Mouse (Mus musculus) inflammation-experienced regulatory T-cells, adult 6 months (primary cell): ENCODE measurements around the gene Gjd3. TPM values are rescaled to one million over a fixed set of nuclear protein-coding genes. Genes with fewer than 3 reads are reported as not detected.
A peak's percentile ranks its signal among the peaks of the same experiment; 100 is the strongest.
"Not testable (repeated sequence)": the region's sequence is repeated elsewhere in the genome, so short reads cannot be mapped to it uniquely, and the experiment has no call there.

Experiments used
- ATAC-seq: one replicate; pipeline ENCODE4 v1.8.0; 2017
- polyA plus RNA-seq, 3 experiments: library from polyadenylated mRNA; unstranded; fragments of 100-300 nt; shearing (Covaris generic); gene quantifications; one replicate each; pipeline ENCODE4 v1.2.1; 2017

Gjd3 gene
- not detected for polyA plus RNA-seq

DNA sequence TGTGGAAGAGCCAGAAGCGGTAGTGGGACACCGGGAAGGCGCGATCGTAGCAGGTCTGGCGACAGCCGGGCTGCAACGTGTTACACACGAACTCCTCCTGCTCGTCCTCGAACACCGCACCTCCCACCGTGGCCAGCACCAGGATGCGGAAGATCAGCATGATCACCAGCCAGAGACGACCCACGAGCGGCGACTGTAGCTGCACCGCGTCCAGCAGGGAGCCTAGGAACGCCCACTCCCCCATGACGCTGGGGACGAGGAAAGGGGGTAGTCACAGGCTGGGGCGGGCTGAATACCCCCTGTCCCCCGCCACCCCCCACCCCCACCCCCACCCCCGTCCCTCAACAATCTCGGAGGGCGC is at the start of gene Gjd3:
TSS of gene Gjd3 (minus strand) at position 244 of the 361 bp plus-strand sequence.
- ATAC-seq, result no peak

DNA sequence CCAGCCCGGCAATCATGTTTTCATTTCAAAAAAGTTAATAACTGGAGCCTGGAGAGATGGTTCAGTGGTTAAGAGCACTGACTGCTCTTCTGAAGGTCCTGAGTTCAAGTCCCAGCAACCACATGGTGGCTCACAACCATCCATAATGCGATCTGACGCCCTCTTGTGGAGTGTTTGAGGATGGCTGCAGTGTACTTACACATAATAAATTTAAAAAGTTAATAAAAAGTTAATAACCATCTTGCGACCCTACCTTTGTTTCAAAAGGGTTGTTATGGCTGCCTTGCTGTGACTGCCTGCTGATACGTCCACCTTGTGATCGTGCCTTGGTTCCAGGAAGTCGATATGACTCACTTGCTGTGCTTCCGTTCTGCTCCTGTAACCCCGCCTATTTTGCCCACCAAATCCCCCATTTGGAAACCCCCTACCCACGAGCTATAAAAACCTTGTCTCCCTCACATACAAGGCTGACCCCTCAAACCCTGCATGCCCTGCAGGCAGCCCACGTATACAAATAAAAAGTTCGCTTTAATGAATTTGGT is 44.2 kb upstream of the Gjd3 start:
- ATAC-seq, result no peak

DNA sequence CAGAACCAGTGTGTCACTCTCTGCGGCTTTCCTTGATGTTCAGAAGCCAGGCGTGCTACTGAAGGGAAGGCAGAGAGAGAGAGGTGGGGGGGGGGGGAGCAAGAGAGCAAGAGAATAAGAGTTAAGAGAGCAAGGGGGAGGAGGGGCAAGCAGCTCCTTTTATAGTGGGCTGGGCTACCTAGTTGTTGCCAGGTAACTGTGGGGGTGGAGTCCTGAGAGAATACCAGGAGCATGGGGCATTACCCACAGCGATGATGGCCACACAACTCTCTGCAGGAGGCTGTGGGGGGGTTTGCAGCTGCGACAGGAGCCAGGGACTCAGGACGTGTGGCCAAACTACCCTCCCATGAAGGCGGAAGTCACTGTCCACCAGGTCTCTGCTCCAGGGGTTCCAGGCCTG is 43.1 kb upstream of the Gjd3 start:
- no peak for ATAC-seq

DNA sequence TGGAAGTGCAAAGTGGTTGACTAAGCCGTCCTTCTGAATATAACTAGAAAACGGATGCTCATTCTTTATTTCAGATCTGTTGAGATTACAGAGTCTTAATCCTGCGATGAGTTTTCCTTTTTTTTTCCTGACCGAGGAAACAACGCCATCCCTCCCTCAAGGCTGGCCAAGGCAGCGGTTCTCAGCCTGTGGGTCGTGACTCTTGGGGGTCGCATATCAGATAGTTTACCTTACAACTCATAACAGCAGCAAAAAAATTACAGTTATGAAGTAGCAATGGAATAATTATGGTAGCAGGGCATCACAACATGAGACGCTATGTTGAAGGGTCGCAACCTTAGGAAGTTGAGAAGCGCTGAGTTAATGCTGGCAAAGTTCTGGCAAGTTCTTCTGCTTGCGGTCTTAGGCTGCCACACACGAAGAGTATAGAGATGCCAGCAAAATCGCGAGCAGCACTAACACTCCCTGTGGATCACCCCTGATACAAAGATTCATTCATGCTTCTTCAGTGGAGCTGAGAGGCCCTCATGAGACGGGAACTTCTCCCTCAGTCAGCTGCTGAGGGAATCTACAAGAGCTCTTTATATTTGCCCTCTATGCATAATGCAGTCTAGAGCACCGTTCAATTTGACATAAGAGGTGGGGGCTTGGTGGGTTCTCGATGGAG is 41.8 kb upstream of the Gjd3 start:
- ATAC-seq, result no peak

DNA sequence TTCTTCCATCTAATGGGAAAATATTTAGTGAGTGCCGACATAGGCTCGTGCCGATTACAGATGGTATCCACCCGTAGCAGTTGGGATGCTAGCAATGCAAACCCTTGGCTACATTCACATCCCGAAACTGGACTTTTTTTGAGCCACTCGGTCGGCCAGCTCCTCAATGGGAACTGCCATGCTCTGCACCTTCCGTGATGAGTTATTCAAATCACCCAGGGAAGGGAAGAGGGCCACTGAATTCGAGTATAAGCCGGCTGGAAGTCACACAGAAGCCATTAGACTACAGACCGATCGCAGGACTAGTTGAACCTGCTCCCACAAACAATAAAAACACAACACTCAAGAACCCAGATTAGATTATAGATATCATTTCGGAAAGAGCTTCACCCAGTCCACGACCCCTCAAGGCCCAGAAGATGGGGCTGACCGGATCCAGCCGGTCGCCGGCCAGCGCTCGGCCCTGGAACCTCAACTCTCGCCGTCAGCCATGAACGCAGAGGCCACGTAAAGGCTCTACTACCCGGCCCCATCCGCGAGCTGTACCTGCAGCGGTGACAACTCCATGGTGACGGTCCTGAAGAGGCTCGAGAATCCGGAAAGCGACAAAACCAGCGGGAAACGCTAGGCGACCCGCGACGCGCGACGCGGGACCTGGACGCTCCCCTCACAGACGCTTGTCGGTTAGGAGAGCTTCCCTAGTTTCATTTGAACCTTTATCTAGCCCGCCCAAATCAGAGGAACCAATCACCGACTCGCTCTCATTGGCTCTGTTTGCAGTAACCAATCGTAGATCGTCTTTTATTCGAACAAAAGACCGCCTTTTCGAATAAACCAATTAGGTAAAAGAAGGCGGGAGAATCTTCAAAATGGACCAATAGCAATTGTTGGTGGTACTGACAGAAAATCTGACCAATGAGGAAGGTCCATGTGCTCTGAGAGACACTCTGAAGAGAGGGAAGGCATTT is 41.0 kb upstream of the Gjd3 start, which contains the start of gene Top2a:
TSS of gene Top2a (minus strand) at position 690 of the 968 bp plus-strand sequence.
- ATAC-seq, result peak; percentile 95

DNA sequence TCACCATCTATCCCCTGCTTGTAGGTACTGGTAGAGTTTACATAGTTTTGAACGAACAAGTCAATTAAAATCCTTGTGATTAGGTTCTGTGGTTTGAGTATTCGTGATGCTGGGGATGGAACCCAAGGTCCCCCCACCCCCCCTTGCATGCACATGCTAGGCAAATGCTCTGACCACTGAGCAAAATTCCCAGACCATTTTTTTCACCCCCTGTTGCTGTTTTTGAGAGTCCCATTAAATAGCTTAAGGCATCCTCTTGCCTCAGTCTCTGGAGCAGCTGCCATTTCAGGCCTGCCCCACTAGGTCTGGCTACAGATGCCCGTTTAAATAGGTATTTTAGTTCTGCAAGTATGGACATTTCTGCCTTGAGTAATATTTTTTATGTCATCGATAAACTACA is 40.3 kb upstream of the Gjd3 start:
- no peak for ATAC-seq

DNA sequence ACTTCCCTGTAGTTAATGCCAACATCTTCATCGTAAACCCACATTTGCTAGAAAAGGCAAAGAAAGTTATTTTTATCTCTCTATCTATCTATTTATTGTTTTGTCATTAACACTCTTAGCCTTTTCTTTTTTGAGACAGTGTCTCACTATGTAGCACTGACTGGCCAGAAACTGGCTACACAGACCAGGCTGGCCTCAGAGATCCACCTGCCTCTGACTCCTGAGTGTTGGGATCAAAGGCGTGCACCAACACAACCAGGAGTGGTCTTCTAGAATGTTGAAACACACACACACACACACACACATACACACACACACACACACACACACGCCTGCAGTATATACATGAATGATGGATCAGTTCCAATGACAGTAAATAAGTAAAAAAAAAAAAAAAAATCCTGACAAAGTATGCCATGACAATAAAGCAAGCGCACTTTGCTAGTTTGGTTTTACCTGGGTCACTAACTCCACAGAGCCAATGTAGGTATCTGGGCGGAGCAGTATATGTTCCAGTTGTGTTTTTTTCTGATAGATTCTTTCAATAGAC is 39.6 kb upstream of the Gjd3 start:
- no peak for ATAC-seq

DNA sequence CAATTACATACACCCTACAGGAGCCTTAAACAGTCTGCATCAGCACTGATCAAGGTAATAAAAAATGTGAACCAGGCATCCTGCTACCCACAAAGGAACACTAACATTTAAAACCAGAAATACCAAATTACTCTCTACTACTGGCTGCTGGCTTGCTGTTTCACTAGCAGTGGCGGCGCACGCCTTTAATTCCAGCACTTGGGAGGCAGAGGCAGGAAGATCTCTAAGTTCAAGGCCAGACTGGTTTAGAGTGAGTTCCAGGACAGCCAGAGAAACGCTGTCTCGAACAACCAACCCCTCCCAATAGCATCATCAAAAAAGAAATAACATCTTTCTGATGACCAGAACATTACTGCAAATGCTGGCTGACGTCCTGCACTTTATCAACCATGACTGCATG is 37.0 kb upstream of the Gjd3 start:
- no peak for ATAC-seq

DNA sequence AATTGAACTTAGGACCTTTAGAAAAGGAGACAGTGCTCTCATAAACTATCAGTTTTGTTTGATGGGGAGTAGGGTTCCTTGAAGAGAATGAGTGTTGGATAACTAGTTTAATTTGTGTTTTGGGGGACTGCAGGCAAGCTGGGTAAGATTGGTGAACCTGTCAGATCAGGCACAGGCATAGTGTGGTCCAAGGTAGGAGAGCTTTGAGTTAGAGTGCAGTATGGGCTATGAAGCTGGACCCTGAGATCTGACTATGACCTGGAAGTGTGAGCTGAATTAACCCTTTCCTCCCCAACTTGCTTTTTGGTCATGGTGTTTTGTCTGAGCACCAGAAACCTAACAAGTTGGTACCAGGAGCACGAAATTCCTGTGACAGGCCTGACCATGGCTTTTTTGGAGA is 31.0 kb upstream of the Gjd3 start:
- ATAC-seq, result no peak

DNA sequence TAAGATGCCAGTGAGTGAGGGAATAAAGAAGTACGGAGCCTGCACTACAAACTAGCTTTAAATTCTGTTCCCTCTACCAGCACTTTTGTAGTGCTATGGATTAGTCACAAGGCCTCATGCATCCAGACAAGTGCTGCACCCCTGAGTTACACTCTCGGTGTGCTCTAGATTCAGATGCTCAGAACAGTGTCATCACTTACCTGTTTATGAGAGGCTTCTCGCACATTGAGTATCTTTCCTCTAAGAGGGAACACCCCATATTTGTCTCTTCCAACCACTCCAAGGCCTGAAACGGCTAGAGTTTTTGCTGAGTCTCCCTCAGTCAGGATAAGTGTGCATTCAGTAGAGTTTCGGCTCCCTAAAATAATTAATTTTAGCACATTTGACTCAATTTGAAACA is 27.9 kb upstream of the Gjd3 start:
- ATAC-seq, result no peak

DNA sequence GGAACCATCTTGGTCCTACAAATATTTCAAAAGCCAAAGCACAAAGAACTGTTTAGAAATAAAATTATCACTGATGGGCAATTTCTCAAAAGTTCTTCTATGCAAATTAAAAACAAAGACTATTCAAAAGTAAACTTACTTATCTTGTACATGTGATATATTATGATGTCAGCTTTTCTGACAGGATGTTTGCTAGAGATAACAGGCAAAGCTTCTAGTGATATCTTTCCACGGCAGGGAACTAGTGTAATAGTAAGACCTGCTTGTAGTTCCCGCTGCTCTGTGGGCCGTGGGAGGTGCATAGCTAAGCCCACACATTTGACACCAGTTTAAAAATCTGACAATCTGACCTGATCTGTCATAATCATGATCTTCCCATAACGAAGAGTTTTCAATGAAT is 27.3 kb upstream of the Gjd3 start:
- ATAC-seq, result peak; percentile 52

DNA sequence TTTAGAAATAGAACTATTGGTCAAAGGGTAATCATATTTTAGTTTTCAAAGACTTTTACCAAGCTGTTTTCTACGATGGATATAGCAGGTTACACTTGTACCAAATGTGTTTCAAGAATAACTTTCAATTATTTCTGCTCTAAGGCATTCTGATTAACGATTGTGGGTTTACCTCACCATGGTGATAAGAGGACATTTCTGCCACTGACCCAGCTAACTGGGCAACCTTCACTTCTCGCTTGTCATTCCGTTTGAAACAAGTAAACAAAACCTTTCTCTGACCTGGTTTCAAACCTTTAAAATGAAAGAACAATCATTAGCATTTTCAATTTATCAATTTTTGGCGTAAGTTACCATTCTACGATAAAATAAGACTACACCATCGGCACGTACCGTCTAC is 24.0 kb upstream of the Gjd3 start:
- ATAC-seq, result no peak

DNA sequence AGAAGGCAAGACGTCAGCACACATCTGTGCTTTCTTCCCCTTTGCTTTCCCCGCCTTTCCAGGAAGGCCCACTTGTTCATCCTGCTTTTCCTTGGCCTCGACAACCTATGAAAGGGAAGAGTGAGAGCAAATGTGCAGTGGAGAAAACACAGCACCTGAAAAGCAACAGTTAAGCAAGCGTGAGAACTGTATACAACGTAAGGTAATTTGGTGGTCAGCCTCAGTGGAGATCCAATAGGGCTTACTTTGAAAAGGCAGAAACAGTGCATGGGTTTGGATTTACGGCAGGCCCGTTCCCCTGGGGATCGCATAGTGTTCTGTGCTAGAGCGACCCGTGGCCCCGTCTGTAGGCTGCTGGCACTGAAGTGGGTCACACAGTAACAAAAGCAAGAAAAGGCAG is 16.4 kb upstream of the Gjd3 start:
- ATAC-seq, result no peak

DNA sequence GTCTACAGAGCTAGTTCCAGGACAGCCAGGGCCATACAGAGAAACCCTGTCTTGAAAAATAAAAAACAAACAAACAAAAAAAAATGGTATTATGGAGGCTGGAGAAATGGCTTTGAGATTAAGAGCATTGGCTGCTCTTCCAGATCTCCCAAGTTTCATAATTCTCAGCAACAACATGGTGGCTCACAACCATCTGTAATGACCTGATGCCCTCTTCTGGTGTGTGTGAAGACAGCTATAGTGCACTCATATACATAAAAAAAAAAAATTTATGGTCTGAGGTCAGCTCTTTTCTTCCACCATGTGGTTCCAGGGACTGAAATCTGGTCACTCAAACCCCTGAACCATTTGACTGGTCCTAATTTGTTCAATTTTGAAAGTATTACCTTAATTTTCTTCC is 16.0 kb upstream of the Gjd3 start:
- ATAC-seq, result no peak

DNA sequence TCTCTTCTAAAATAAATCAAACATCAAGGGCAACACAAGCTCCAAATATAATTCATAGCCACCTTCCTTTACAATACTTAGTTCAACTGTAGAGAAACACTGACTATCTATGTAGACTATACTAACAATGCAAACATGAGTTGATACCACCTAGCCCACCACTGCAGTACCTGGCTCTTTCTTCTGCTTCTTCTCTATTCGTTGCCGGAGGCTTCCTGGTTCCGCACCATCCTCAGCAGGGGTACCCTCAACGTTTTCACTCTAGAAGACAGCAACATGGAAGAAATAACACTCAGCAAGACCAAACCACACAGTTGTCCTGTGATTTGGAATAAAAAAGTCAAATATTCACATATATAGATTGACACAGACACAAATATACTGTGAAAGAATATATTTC is 14.8 kb upstream of the Gjd3 start:
- ATAC-seq, result no peak

DNA sequence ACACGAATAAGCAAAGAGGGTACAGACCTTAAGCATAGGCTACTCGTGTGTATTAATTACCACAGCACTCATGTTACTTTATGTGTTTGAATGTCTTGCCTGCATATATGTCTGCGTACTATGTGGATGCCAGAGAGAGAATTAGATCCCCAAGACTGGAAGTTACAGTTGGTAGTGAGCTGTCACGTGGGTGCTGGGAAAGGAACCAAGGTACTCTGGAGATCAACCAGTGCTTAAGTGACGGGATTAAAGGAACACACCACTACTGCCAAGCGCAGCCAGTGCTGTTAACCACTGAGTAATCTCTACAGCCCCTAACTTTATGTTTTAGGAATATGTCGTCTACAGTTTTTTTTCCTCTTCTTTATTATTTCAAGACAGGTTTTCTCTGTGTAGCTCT is 13.2 kb upstream of the Gjd3 start:
- ATAC-seq, result no peak

DNA sequence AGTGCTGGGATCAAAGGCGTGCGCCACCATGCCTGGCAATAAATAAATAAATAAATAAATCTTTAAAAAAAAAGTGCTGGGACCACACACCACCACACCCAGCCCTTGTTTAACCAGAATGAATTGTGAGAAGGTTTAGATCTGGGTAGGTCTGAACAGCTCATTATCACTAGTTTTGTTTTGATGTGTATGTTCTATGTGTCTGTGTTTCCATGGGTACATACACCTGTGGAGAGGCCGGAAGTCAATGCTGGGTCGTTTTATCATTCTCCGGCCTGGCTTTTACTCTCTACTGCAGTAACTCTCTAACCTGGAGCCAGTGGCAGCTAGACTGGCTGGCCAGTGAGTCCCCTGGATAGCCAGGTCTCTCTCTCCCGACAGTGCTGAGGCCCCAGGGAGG is 8.1 kb upstream of the Gjd3 start:
- no peak for ATAC-seq

DNA sequence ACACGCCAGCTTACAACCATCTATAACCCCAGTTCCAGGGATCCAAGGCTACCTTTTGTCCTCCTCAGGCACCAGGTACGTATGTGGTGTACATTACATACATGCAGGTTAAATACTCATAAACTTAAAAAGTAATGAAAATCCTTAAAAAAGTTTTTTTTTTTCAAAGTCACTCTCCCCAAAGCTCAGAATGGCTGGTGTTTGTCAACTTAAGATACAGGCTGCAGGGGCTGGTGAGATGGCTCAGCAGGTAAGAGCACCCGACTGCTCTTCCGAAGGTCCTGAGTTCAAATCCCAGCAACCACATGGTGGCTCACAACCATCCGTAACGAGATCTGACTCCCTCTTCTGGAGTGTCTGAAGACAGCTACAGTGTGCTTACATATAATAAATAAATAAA is 5.4 kb upstream of the Gjd3 start:
- not testable (repeated sequence) for ATAC-seq

DNA sequence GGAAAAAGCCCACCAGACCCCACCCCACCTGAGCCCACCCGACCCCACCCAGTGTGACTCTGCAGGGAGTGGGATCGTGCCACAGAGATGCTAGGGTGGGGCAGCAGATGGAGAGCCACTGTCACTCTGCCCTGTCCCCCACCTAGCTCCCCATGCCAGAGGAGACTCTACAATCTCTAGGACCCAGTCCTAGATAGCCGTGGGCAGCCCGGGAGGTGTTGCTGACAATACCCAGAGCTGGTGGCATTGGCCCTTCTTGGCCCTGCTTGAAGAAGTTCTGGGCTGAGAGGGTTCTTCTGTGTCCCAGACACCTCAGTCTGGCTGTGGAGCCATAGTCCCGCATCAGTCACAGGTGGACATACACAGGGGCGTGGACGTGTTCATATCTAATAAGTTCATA is 2.7 kb upstream of the Gjd3 start:
- ATAC-seq, result no peak

DNA sequence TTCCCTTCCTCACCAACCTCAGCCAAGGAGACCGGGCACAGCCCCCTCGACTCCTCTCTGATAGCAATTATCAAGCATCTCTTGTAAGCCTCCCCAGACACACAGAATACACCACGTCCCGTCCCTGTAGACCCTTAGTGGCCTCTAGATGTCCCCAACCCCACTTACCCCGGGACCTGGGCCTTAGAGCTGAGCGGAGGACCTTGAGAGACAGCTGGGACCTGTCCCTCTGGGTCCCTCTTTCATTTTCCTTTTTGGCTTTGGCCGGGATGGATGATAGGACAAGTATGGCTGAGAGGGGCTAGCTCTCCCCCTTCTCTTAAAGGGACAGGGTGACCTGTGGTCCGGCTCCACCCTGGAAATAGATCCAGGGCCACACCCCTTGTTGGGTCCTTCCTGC is 735 bp upstream of the Gjd3 start:
- no peak for ATAC-seq

DNA sequence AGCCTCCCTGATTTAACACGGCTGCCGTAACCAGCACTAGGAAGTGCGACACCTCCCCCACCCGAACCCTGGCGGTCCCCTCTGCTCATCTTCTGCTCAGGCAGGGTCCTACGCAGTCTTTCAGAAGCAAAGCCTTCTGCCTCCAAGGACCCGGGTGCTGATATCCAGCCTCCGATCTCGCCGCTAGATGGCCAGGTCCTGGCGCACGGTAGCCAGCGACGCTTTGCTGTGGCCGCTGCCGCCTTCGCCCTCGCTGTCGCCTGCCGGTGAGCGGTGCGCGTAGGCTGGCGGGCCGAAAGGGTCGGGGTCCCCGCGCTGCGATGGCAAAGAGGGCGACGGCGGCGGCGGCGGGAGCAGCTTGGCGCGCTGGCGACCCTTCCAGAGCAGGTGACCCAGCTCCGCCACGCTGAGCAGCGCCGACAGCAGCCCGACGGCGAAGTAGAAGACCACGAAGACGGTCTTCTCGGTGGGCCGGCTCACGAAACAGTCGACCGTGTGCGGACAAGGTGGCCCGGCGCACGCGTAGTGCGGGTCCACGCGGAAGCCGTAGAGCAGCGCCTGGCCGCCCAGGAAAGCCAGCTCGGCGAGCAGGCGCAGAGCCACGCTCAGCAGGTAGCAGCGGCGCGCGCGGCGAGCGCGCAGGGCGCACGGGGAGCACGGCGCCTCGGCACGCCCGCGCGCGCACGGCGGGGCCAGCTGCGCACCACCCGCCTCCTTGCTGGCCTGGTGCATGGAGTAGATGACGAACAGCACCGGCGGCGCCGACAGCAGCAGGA is 631 bp downstream of the Gjd3 start:
- peak; percentile 69 for ATAC-seq

DNA sequence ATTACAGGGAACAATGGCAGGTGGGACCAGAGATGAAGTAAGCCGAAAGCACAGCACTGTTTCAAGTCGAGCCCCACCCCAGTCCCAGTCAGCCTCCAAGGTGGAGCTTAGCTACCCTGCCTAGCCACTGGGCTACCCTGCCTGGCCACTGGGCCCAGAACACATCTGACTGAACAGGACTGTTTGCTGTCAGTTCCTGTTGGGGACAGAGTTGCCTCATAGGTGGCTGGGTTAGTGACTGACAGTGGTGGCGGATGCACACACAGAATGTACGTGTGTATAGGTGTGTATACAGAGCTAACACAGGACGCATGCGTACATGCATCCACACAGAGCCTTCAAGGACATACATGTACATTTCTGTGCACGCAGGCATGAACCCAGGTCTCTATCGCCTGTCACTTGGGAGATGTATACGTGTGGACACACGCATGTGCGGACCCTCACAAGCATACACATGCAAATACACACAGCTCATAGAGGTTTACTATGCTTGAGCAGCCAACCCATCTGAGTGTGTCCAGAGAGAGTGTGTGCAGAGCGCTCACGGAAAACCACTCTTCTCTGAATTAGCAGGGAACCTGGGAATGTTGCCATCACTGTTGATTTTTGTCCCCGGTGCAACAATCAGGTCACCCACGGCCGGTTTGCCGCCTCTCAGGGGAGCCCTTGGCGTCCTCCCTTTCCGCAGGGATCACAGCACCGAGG is 1.4 kb downstream of the Gjd3 start:
- ATAC-seq, result no peak
